Mouse (Mus musculus) lung, adult 10 weeks (tissue): ENCODE data around the gene Poldip2. TPM values are rescaled to one million over a fixed set of nuclear protein-coding genes. Genes with fewer than 3 reads are reported as not detected.

Source experiments
- polyA plus RNA-seq: library from polyadenylated mRNA; stranded (reverse); fragments of 350-450 nt; fragmentation: Illumina TruSeq; extraction: RNeasy Lipid Tissue Mini Kit (QIAGEN cat#74804); gene quantifications from one replicate; pipeline ENCODE4 v1.2.3, GENCODE M21; 2014; ENCODE audit warnings: low read depth, low replicate concordance; ENCODE audit not compliant: insufficient read depth

Gene Poldip2
- polyA plus RNA-seq: 45.2 TPM

DNA sequence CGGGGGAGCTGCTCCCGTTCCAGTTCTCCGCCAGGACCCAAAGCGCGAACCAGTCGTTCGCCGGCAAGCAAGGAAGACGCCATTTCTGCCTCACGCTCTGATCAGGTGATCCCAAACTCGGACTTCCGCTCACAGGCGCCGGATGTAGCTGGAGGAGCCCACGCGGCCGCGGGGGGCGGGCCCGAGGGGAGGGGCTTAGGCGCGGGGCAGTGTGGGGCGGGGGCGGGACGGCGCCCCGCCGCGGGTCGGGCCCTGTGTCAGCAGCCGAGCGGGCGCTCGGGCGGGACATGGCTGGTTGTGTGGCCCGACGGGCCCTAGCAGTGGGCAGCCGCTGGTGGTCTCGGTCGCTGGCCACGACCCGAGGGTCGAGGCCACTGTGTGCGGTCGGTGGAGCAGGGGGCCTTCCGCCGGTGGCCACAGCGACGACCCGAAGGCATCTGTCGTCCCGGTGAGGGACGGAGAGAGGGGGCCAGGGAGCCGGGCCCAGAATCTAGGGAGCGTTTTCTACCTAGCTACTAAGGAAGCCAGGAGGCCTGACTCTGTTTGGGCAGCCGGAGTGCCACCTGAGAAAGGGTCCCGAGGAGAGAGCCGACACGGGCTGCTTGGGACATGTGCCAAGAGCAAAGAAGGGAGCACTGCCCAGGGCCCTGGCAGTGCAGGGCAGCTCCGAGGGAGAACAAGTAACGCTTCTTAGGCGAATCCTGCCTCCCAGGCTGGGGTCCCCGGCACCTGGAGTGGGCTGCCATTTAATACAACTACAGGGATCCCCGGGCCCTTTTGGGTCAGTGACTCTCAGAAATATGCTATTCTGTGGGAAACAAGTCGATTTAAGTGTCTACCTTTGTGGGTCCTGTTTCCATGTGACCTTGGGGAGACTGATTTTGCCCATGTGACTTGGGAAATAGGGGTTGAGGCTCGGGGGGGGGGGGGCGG is at the start of gene Poldip2, which contains the start of gene Tmem199:
Poldip2 (plus strand) TSS at position 169 of the 933 bp plus-strand sequence.
Tmem199 (minus strand) TSS at position 148 of the 933 bp plus-strand sequence.

DNA sequence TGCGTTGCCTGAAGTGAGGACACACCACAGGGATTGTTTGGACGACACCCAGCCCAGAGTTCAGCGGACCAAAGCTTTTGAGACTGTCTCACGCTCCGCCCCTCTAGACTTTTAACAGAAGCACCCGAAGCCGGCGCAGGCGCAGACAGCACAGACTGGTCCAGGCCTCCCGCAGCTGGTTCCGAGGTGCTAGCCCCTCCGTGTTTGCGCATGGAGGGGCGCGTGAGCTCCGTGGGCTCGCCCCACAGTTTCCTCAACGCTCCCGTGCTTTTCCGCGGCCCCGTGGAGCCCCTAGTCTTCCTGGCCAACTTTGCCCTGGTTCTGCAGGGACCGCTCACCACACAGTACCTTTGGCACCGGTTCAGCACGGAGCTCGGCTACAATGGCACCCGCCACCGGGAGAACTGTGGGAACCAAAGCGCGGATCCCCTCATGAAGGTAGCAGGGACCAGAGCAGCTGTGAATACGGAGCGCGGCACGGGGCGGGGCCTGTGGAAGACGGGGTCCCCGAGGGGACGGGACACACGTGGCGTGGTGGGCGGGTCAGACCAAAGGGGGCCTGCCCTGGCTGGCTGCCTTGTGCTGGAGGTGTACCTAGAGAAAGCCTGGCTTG is 46.3 kb upstream of the Poldip2 start, which contains the start of gene Slc46a1:
Slc46a1 (plus strand) TSS at position 130 of the 613 bp plus-strand sequence.

DNA sequence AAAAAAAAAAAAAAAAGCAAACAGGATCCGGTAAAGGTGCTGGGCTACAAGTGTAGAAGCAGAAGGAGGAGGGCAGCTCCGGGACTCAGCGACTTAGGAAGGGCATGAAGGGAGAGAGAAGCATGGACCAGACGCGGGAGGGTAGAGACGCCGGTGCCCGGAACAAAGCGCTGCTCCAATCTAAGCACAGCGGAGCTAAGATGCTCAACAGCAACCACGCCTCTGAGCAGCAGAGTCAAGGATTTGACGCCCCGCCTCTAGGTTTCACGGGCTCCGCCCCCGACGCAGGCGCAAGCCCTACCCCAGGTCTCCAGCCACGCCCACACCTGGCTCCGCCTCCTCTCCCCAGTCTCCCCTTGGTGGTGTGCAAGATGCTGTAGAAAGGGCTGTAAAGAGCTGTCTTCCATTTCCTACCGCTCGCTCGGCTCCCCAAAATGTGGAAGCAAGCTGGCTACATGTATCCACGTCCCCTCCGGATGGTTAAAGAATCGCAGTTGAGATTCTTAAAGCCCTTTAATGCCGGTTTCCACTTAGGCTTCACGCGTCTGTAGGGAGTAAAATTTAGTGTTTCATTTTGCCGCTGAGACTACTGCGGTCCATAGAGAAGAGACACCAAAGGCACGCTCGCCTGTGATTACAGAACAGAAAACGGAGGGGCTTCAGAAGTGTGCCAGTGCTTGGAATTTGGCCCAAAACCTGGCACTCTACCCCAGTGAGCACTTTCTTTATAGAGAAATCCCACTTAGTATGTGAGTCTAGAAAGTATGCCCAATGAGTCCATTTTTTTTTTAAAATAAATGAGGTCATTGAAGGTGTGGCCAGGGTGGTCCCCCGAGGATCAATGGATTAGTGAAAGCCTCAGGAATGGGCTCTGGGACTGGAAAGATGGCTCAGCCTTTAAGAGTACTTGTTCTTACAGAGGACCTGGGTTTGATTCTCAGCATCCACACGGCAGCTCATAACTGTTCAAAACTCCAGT is 14.2 kb upstream of the Poldip2 start, which contains the start of gene Sarm1:
Sarm1 (minus strand) TSS at position 211 of the 979 bp plus-strand sequence.

DNA sequence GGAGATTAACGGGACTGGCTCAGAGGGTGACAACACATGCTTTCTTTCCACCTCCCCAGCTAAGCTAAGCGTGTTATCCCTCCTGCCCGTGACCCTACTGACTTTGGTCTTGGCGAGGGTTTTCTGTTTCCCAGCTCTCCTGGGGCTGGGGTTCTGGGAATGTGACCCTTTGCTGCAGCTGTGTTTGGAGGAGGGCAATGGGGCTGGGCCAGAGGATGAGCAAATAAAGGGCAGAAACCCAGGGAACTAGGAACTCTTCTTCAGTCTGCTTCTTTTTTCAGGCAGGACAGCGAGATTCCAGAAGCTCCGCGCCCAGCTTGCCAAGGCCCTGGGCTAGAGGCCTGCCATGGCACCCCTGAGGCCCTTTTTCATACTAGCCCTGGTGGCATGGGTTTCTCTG is 13.0 kb upstream of the Poldip2 start, which contains the start of gene Vtn:
Vtn (plus strand) TSS at position 88 of the 400 bp plus-strand sequence.

DNA sequence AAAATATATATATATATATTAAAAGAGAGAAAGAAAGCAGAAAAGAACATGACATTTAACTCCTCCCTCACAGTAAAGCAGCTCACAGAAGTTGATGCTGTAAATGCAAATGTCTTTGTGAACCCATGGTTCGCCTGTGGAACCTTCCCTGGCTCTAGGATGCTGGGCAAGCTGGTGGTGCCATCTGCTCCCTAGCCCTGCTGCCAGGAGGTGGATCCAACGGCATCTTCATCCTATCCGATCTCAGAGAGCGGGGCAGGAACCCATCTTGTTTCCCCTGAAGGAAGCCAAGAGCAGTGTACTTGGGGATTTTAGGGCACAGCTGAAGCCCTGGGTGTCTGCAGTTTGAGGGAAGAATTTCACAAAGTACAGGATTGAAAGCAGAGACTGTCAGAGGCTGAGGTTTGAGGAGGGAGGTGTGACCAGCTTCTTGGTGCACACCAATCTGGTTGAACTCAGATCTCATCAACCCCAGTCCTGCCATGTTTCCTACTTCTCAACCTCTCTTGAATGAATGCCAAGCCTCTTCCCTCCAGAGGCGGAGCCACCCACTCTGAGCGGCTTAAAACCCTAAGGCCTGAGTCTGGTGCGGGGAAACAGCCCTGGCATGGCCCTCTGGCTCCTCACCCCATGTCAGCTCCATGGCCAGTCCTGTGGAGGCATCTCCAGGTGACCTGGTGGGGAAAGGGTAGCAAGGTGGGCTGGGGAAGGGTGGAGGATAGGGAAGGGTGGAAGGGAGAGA is 8.9 kb upstream of the Poldip2 start, which contains the start of gene Sebox:
Sebox (plus strand) TSS at position 539 of the 742 bp plus-strand sequence.

DNA sequence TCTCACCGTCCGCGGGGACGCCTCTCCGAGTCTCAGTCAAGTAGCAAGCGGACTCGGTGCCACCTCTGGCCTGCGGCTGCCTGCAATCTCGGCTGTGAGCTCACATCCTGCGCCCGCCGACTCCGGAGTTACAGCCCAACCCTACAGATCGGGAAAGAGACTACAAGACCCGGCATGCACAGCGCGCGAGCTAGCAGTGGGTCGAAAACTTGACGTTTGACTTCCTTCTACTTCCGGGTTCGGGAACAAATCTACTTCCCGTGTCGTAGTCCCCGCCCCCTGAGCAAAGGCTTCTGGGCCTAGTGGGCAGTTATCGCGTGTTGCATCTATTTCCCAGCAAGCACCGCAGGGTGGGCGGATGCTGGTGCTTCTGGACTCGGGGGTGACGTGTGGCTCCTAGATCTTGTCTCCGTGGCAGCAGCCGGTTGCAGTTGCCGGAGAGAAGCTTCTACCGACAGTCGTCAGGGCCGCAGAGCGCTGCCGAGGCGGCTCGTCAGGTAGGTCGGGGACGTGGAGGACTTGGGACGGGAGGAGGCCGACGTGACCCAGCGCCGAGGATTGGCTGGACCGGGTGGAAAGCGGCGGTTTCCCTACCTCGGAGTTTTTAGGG is 24.2 kb downstream of the Poldip2 start, which contains the start of the genes Tnfaip1 and Ift20:
Tnfaip1 (minus strand) TSS at position 253 of the 610 bp plus-strand sequence.
Ift20 (plus strand) TSS at position 282 of the 610 bp plus-strand sequence.

DNA sequence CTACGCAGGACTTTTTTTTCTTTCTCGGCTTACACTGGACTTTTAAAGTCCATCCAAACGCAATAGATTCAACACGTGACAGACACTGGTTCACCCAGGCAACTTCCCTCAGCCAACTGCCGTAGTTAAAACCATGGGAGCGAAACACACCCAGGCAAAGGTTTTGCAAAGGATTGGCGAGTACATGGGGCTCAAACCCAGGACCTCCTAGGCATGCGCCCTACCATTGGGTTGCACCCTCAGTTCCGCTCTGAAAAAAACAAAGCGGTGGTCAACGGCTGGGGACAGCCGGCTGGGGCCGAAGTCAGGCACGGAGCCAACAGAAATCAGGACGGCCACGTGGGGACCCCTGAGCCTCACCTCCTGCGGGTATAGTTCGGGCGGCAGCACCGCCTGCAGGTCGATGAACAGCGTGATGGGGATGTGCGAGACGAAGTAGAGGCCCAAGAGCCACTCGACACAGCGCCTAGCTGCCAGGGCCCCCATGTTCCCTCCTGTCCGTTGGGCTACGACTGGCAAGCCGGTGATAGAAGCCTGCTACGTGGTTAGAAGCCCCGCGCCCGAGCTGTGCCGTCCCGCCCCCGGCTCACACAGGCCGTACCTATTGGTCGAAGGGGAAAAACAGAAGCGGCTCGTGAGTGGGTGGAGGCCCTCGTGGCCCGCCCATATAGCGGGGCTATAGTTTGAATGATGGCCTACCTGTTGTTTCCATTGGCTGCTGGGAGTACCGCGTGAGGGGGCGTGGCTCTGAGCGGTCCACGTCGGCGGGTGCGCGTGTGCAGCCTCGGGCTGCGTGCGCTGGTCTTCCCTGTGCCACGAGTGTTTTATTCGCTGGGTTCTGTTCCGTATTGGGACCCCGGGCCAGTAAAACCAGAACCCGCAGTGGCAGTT is 38.4 kb downstream of the Poldip2 start, which contains the start of gene Tmem97:
Tmem97 (minus strand) TSS at position 610 of the 891 bp plus-strand sequence.

Other genes starting within 250 kb of the Poldip2 start
- gene BC030499, start 221.4 kb upstream of the Poldip2 start, polyA plus RNA-seq: not detected
- gene Spag5, start 210.7 kb upstream of the Poldip2 start, polyA plus RNA-seq: 0.42 TPM
- 6.4 TPM for gene Aldoc, start 189.2 kb upstream of the Poldip2 start, polyA plus RNA-seq
- 24.9 TPM for gene Pigs, start 183.8 kb upstream of the Poldip2 start, polyA plus RNA-seq
- 40.3 TPM for gene Unc119, start 168.7 kb upstream of the Poldip2 start, polyA plus RNA-seq
- not detected for gene Foxn1, start 125.6 kb upstream of the Poldip2 start, polyA plus RNA-seq
- 0.40 TPM for gene Slc13a2, start 90.0 kb upstream of the Poldip2 start, polyA plus RNA-seq
- 4.6 TPM for gene Slc46a1, start 46.5 kb upstream of the Poldip2 start, polyA plus RNA-seq
- 0.06 TPM for gene Sarm1, start 14.4 kb upstream of the Poldip2 start, polyA plus RNA-seq
- 18.2 TPM for gene Vtn, start 13.1 kb upstream of the Poldip2 start, polyA plus RNA-seq
- gene Sebox, start 8.7 kb upstream of the Poldip2 start, polyA plus RNA-seq: not detected
- 20.9 TPM for gene Tmem199, start within 50 bp of the Poldip2 start, polyA plus RNA-seq
- gene Tnfaip1, start 24.1 kb downstream of the Poldip2 start, polyA plus RNA-seq: 46.8 TPM
- 146 TPM for gene Ift20, start 24.2 kb downstream of the Poldip2 start, polyA plus RNA-seq
- 33.8 TPM for gene Tmem97, start 38.6 kb downstream of the Poldip2 start, polyA plus RNA-seq
- 12.5 TPM for gene Nlk, start 185.2 kb downstream of the Poldip2 start, polyA plus RNA-seq
- gene Ccnq, start 239.5 kb downstream of the Poldip2 start, polyA plus RNA-seq: 21.5 TPM